Mouse (Mus musculus) adrenal gland, postnatal 25 days (tissue): ENCODE data around the gene Repin1. TPM values are rescaled to one million over a fixed set of nuclear protein-coding genes. Genes with fewer than 3 reads are reported as not detected.
"Not testable (repeated sequence)": the region's sequence is repeated elsewhere in the genome, so short reads cannot be mapped to it uniquely, and the experiment has no call there.

Experiments
- DNase-seq: peaks from one replicate; pipeline ENCODE4 v3.0.0; 2021; ENCODE audit warnings: mixed read lengths
- total RNA-seq: library from RNA; stranded (reverse); gene quantifications from 2 replicates; pipeline ENCODE4 v1.2.3, GENCODE M21; 2021

Gene Repin1
- total RNA-seq, 1 experiment from 2014 or later: 66.1 TPM

GRCm38 (mm10) chr6:48579215-48579648, 14.5 kb upstream of the Repin1 start:
- no peak for DNase-seq

- DNase-seq: no peak
Measured at GRCm38 (mm10) chr6:48581257-48581656, 12.4 kb upstream of the Repin1 start.

GRCm38 (mm10) chr6:48582037-48582436, 11.6 kb upstream of the Repin1 start:
- no peak for DNase-seq

GRCm38 (mm10) chr6:48589194-48589750, 4.4 kb upstream of the Repin1 start, which contains the start of gene Gm45021:
Gene Gm45021 (plus strand): TSS chr6:48589610.
- no peak for DNase-seq

GRCm38 (mm10) chr6:48591221-48591845, 2.4 kb upstream of the Repin1 start:
- DNase-seq: no peak

GRCm38 (mm10) chr6:48591871-48592270, 1.8 kb upstream of the Repin1 start:
- no peak for DNase-seq

- no peak for DNase-seq
Measured at GRCm38 (mm10) chr6:48594043-48594738, 508 bp downstream of the Repin1 start.

GRCm38 (mm10) chr6:48595278-48595677, 1.6 kb downstream of the Repin1 start:
- no peak for DNase-seq

GRCm38 (mm10) chr6:48596545-48597232, 3.0 kb downstream of the Repin1 start:
- no peak for DNase-seq

GRCm38 (mm10) chr6:48597233-48597625, 3.5 kb downstream of the Repin1 start:
- DNase-seq: no peak

GRCm38 (mm10) chr6:48600594-48600993, 6.9 kb downstream of the Repin1 start:
- no peak for DNase-seq

GRCm38 (mm10) chr6:48601271-48602079, 7.8 kb downstream of the Repin1 start, which contains the start of gene Zfp775:
Gene Zfp775 (plus strand): TSS chr6:48602063.
- peak; percentile 98 for DNase-seq

- DNase-seq: no peak
Measured at GRCm38 (mm10) chr6:48602080-48602741, 8.5 kb downstream of the Repin1 start.

GRCm38 (mm10) chr6:48608124-48608523, 14.4 kb downstream of the Repin1 start:
- peak; percentile 53 for DNase-seq

- DNase-seq: no peak
Measured at GRCm38 (mm10) chr6:48609512-48609911, 15.8 kb downstream of the Repin1 start.

GRCm38 (mm10) chr6:48610657-48611056, 17.0 kb downstream of the Repin1 start:
- DNase-seq: no peak

- DNase-seq: no peak
Measured at GRCm38 (mm10) chr6:48613464-48613863, 19.8 kb downstream of the Repin1 start.

- DNase-seq: no peak
Measured at GRCm38 (mm10) chr6:48614756-48615155, 21.1 kb downstream of the Repin1 start.

GRCm38 (mm10) chr6:48620031-48620430, 26.3 kb downstream of the Repin1 start:
- no peak for DNase-seq

- DNase-seq: not testable (repeated sequence)
Measured at GRCm38 (mm10) chr6:48622186-48622843, 28.6 kb downstream of the Repin1 start.

- peak; percentile 36 for DNase-seq
Measured at GRCm38 (mm10) chr6:48623460-48623859, 29.8 kb downstream of the Repin1 start.
